26 mouse cellular contexts compared by ENCODE assay signal in genomic region chr5:25877281-25877680, GRCm38 (mm10).
"Had no signal": no experiment of that assay in that cellular context is flagged by ENCODE, and none has a peak within 500 bp of the region (broad histone marks: within the 10 kb centered on the region; RNA-seq: fewer than 3 reads in every experiment).

No protein-coding gene starts in this region.

- H3K36me3 ChIP-seq: heart, embryonic 13.5 days; heart, embryonic 15.5 days; hindbrain, embryonic 10.5 days; hindbrain, embryonic 12.5 days; intestine, embryonic 15.5 days; limb, embryonic 10.5 days; limb, embryonic 12.5 days; liver, embryonic 13.5 days; liver, embryonic 15.5 days had no signal

- DNase-seq: gastrocnemius, adult 2 months; gastrocnemius, postnatal 10 days; gastrocnemius, postnatal 25 days; kidney, adult 18-20 months; kidney, adult 8-10 months; kidney, postnatal 10 days; kidney, postnatal 25 days; kidney, postnatal 4 days; liver; liver, embryonic 13.5 days; liver, postnatal 0 days had no signal

- H3K9me3 ChIP-seq: heart, embryonic 13.5 days; heart, embryonic 15.5 days; hindbrain, embryonic 10.5 days; hindbrain, embryonic 12.5 days; intestine, embryonic 15.5 days; limb, embryonic 10.5 days; limb, embryonic 12.5 days; liver, embryonic 13.5 days; liver, embryonic 15.5 days had no signal

- H3K4me3 ChIP-seq: gastrocnemius, adult 2 months; heart, embryonic 13.5 days; heart, embryonic 15.5 days; hindbrain, embryonic 10.5 days; hindbrain, embryonic 12.5 days; intestine, embryonic 15.5 days; layer of hippocampus, adult 2 months; left cerebral cortex, adult 2 months; limb, embryonic 10.5 days; limb, embryonic 12.5 days; liver, embryonic 13.5 days; liver, embryonic 15.5 days had no signal

- H3K4me1 ChIP-seq: heart, embryonic 13.5 days; hindbrain, embryonic 10.5 days; hindbrain, embryonic 12.5 days; intestine, embryonic 15.5 days; limb, embryonic 10.5 days; limb, embryonic 12.5 days; liver, embryonic 13.5 days; liver, embryonic 15.5 days had no signal

- H3K27ac ChIP-seq: gastrocnemius, adult 2 months; heart, embryonic 13.5 days; heart, embryonic 15.5 days; hindbrain, embryonic 10.5 days; hindbrain, embryonic 12.5 days; hindbrain, embryonic 14.5 days; intestine, embryonic 15.5 days; layer of hippocampus, adult 2 months; left cerebral cortex, adult 2 months; limb, embryonic 10.5 days; limb, embryonic 12.5 days; liver, embryonic 13.5 days; liver, embryonic 15.5 days had no signal

- ATAC-seq: hindbrain, embryonic 16.5 days; inflammation-experienced regulatory T-cells, adult 6 months; intestine, embryonic 15.5 days; intestine, postnatal 0 days; liver, postnatal 0 days had no signal

- H3K4me2 ChIP-seq: heart, embryonic 13.5 days; heart, embryonic 15.5 days; hindbrain, embryonic 12.5 days; hindbrain, embryonic 14.5 days; intestine, embryonic 15.5 days; limb, embryonic 12.5 days; liver, embryonic 11.5 days; liver, embryonic 13.5 days; liver, embryonic 15.5 days had no signal

- H3K27me3 ChIP-seq: heart, embryonic 13.5 days; heart, embryonic 15.5 days; hindbrain, embryonic 12.5 days; intestine, embryonic 15.5 days; limb, embryonic 12.5 days; liver, embryonic 13.5 days; liver, embryonic 15.5 days had no signal

- H3K9ac ChIP-seq: heart, embryonic 13.5 days; heart, embryonic 15.5 days; hindbrain, embryonic 12.5 days; hindbrain, embryonic 14.5 days; intestine, embryonic 15.5 days; limb, embryonic 12.5 days; liver, embryonic 13.5 days; liver, embryonic 15.5 days; liver, postnatal 0 days had no signal
